Comparison of ENCODE assay signal across 9 mouse cellular contexts in the genomic region with DNA sequence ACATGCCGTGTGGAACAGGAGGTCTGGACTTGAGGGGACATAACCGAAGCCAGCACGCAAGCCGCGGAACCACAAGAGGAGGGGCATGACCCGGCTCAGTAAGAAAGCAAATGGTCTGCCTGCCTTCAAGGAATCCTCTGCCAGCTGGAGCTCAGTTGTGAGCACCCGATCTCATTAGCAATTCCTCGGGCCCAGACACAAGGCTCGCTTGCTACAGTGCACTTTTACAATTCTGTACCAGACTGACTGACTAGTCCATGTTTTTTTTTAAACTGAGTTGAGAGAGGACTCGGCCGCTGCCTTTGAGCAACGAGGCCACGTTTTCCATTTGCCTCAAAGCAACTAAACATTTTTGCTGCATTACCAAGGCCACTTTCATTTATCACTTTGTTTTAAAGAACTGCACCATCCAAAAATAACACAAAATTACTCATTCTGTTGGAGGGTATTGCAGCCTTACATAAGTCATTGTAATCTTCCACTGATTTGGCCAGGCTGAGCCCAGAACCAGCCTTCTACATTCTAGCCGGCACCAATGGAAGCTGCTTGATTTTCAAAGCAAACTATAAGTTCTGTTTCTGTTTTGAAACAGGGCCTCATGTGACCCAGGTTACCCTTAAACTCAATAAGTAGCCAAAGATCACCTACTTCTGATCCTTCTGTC.
DNase-seq lines count a peak whose midpoint lies in the region; ATAC-seq and TF ChIP-seq lines count a peak whose summit lies in the region.
"Had no signal": no experiment of that assay in that cellular context is flagged by ENCODE, and none has a peak within 500 bp of the region (broad histone marks: within the 10 kb centered on the region; RNA-seq: fewer than 3 reads in every experiment).

No protein-coding gene starts in this region.

- ATAC-seq in intestine, embryonic 16.5 days, result no peak
- ATAC-seq in intestine, postnatal 0 days, result no peak
- peak; percentile 49; the same call in 1 of the 2 replicates for ATAC-seq in midbrain, embryonic 11.5 days (ENCODE audit: low FRiP score)
- no peak for ATAC-seq in erythroid progenitor cell, adult 5-6 weeks (replicated peaks; ENCODE audit: low FRiP score, poor library complexity, severe bottlenecking)
- no peak for ATAC-seq in CD4-positive, CD25-positive, alpha-beta regulatory T cell, adult 4 months

- H3K9ac ChIP-seq in intestine, embryonic 16.5 days (ENCODE audit: low read depth, low read length), result no peak overlapping the region
- no peak overlapping the region for H3K9ac ChIP-seq in intestine, postnatal 0 days (ENCODE audit: low read depth, low read length)
- no peak overlapping the region for H3K9ac ChIP-seq in midbrain, embryonic 11.5 days (ENCODE audit: low read length)

- peaks cover 4% of the 10 kb centered on the region; the same call in 1 of the 2 replicates for H3K4me1 ChIP-seq in intestine, embryonic 16.5 days (ENCODE audit: control insufficient read depth, insufficient read depth, low read length)
- H3K4me1 ChIP-seq in intestine, postnatal 0 days (replicated peaks; ENCODE audit: control insufficient read depth, insufficient read depth, low read length), result no peaks in the 10 kb centered on the region
- H3K4me1 ChIP-seq in midbrain, embryonic 11.5 days (ENCODE audit: control insufficient read depth, insufficient read depth, low read length), result no peaks in the 10 kb centered on the region; the same call in 1 of the 2 replicates

- H3K27me3 ChIP-seq in intestine, embryonic 16.5 days (replicated peaks; ENCODE audit: control insufficient read depth, insufficient read depth, low read length), result no peaks in the 10 kb centered on the region
- H3K27me3 ChIP-seq in intestine, postnatal 0 days (replicated peaks; ENCODE audit: control insufficient read depth, insufficient read depth, low read length), result no peaks in the 10 kb centered on the region
- no peaks in the 10 kb centered on the region for H3K27me3 ChIP-seq in midbrain, embryonic 11.5 days (ENCODE audit: control insufficient read depth, insufficient read depth, low read length)
- H3K27me3 ChIP-seq: megakaryocyte, embryonic 14.5 days had no signal

- H3K27ac ChIP-seq in intestine, embryonic 16.5 days (ENCODE audit: low read length), result 0 out of 2 replicates have a peak overlapping the region, but pooled peaks have one; percentile 8
- H3K27ac ChIP-seq in intestine, postnatal 0 days (ENCODE audit: low read depth, low read length), result no peak overlapping the region
- H3K27ac ChIP-seq in midbrain, embryonic 11.5 days (ENCODE audit: low read depth, low read length), result no peak overlapping the region

- WGBS in intestine, embryonic 16.5 days, result 46% methylated on average over 14 of the region's 14 CpGs
- 62% methylated on average over 14 of the region's 14 CpGs for WGBS in intestine, postnatal 0 days
- 53% methylated on average over 14 of the region's 14 CpGs for WGBS in midbrain, embryonic 11.5 days

- no peak overlapping the region for H3K4me3 ChIP-seq in intestine, embryonic 16.5 days (ENCODE audit: low read length)
- H3K4me3 ChIP-seq in intestine, postnatal 0 days (ENCODE audit: low read depth, low read length), result no peak overlapping the region
- no peak overlapping the region for H3K4me3 ChIP-seq in midbrain, embryonic 11.5 days (ENCODE audit: low read depth, low read length)
- H3K4me3 ChIP-seq: megakaryocyte, embryonic 14.5 days had no signal

- H3K36me3 ChIP-seq in intestine, embryonic 16.5 days (ENCODE audit: control insufficient read depth, insufficient read depth, low read length), result no peaks in the 10 kb centered on the region
- H3K36me3 ChIP-seq in intestine, postnatal 0 days (ENCODE audit: control insufficient read depth, insufficient read depth), result no peaks in the 10 kb centered on the region
- no peaks in the 10 kb centered on the region for H3K36me3 ChIP-seq in midbrain, embryonic 11.5 days (ENCODE audit: control insufficient read depth, insufficient read depth, low read length)

- DNase-seq in adrenal gland, postnatal 36 days, result peak; percentile 54 to 60
- peak; percentile 26 for DNase-seq in gastrocnemius, postnatal 10 days
- DNase-seq in layer of hippocampus, adult 18-20 months (ENCODE audit: low spot score in 2 of 2), result peak; percentile 25 to 62
- no peak for DNase-seq in midbrain, embryonic 11.5 days (ENCODE audit: low spot score, missing footprints)

- H3K9me3 ChIP-seq in intestine, embryonic 16.5 days (ENCODE audit: control insufficient read depth, low read length), result no peaks in the 10 kb centered on the region
- no peaks in the 10 kb centered on the region for H3K9me3 ChIP-seq in intestine, postnatal 0 days (ENCODE audit: control insufficient read depth)
- H3K9me3 ChIP-seq in midbrain, embryonic 11.5 days (ENCODE audit: control insufficient read depth, low read length), result no peaks in the 10 kb centered on the region

- no peak overlapping the region for H3K4me2 ChIP-seq in intestine, embryonic 16.5 days (ENCODE audit: low read depth, low read length)
- no peak overlapping the region for H3K4me2 ChIP-seq in intestine, postnatal 0 days (replicated peaks; ENCODE audit: low read depth)
- no peak overlapping the region for H3K4me2 ChIP-seq in midbrain, embryonic 11.5 days

- TF ChIP-seq CTCF in intestine, postnatal 0 days (IDR thresholded peaks at IDR 0.05; ENCODE audit: low read depth), result no peak
